Mouse (Mus musculus) heart, postnatal 0 days (tissue): Measurements from ENCODE around the gene Gng2. TPM values are rescaled to one million over a fixed set of nuclear protein-coding genes. Genes with fewer than 3 reads are reported as not detected.
A peak's percentile ranks its signal among the peaks of the same experiment; 100 is the strongest.
"Not testable (repeated sequence)": the region's sequence is repeated elsewhere in the genome, so short reads cannot be mapped to it uniquely, and the experiment has no call there.

ENCODE experiments used
- ATAC-seq: fragments of 200-750 bp; cut with Nextera tagmentation; 2 replicates; pipeline ENCODE4 v1.8.0; 2017; ENCODE audit warnings: low read depth, moderate number of reproducible peaks, moderate library complexity; ENCODE audit not compliant: insufficient read depth
- DNase-seq: peaks from one replicate; pipeline ENCODE4 v3.0.0-alpha.2; 2016; ENCODE audit warnings: low spot score
- H3K27ac ChIP-seq: fragments of 300-500 bp; sonication (generic); 2 replicates; pipeline ENCODE4 v1.5.1; 2014; ENCODE audit warnings: low read depth, mild to moderate bottlenecking
- H3K27me3 ChIP-seq: fragments of 300-500 bp; sonication (generic); 2 replicates; pipeline ENCODE4 v1.6.1; 2014; ENCODE audit warnings: low read length, mixed read lengths; ENCODE audit not compliant: control insufficient read depth, insufficient read depth
- H3K36me3 ChIP-seq: fragments of 300-500 bp; sonication (generic); replicated peaks from 2 replicates; pipeline ENCODE4 v1.6.1; 2014; ENCODE audit warnings: low read length, mixed read lengths; ENCODE audit not compliant: control insufficient read depth, insufficient read depth
- H3K4me1 ChIP-seq: fragments of 300-500 bp; sonication (generic); 2 replicates; pipeline ENCODE4 v1.6.1; 2014; ENCODE audit warnings: antibody characterized with exemption; ENCODE audit not compliant: control insufficient read depth, insufficient read depth
- H3K4me2 ChIP-seq: fragments of 300-500 bp; sonication (generic); 2 replicates; pipeline ENCODE4 v1.6.1; 2014; ENCODE audit warnings: low read depth, mild to moderate bottlenecking, low read length, moderate library complexity
- H3K4me3 ChIP-seq: fragments of 300-500 bp; sonication (generic); 2 replicates; pipeline ENCODE4 v1.5.1; 2014; ENCODE audit warnings: low read depth, low read length
- H3K9ac ChIP-seq: fragments of 300-500 bp; sonication (generic); replicated peaks from 2 replicates; pipeline ENCODE4 v1.6.1; 2014; ENCODE audit warnings: low read depth, low read length, mixed read lengths
- H3K9me3 ChIP-seq: fragments of 300-500 bp; sonication (generic); replicated peaks from 2 replicates; pipeline ENCODE4 v1.6.1; 2016; ENCODE audit warnings: low read length; ENCODE audit not compliant: control insufficient read depth
- CTCF ChIP-seq: IDR thresholded peaks from 2 replicates; pipeline ENCODE4 v1.5.1; 2016; ENCODE audit warnings: antibody characterized with exemption, control low read depth, low read depth
- EP300 ChIP-seq: IDR thresholded peaks from 2 replicates; pipeline ENCODE4 v1.6.1; 2016; ENCODE audit warnings: antibody characterized with exemption, low read depth
- WGBS: fragments of 180-500 bp; shearing (Covaris S2); extraction: QIAGEN DNeasy Blood & Tissue Kit; methylation state at CpG from one replicate; pipeline ENCODE4 v1.1.7; 2014; 5-methylcytosine and 5-hydroxymethylcytosine counted together
- polyA plus RNA-seq: library from polyadenylated mRNA; unstranded; fragments of >200 nt; fragmentation: Nextera tagmentation; extraction: Ambion mirVana; gene quantifications from 2 replicates; pipeline ENCODE4 v1.2.1, GENCODE M21; 2015
- total RNA-seq: library from RNA; depleted of rRNA; stranded (reverse); fragments of >200 nt; gene quantifications from 2 replicates; pipeline ENCODE4 v1.2.3, GENCODE M21; 2014; ENCODE audit warnings: low replicate concordance

The Gng2 gene
- total and polyA plus RNA-seq, 2 experiments from 2014 or later: 47.1 to 48.0 TPM

DNA sequence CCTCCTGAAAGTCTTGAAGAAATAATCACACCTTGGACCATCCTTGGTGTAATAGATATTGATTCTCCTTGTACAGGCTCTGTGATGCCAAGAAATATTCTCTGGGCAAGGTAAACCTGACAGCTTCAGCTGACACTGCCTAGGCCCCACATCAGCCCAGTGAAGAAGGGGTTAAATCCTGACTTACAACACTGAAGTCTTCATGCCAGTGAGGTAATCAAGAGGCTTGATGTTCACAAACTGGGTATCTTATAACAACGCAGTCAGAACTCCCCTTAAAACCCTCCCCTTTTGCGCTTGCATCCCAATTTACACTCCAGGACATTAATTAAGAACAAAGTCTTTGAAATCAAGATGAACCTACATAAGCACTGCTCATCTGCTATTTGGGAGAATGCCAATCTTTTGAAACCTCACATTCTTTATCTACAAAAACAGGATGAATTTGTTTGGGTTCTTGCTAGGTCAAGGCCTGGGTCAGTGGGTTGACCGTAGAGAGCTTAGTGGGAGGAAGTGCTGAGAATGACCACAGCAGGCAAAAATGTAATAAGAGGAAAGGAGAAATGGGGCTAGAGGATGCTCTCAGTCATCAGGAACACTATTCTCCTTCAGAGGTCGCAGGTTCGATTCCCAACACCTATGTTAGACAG is 110.0 kb downstream of the Gng2 start:
- no peak overlapping the region for H3K4me2 ChIP-seq
- ATAC-seq (no peak), DNase-seq (peak; percentile 14)
- no peaks in the 10 kb centered on the region for H3K9me3 ChIP-seq
- TF ChIP-seq EP300 (no peak), CTCF (no peak)
- H3K36me3 ChIP-seq: no peaks in the 10 kb centered on the region
- H3K4me3 ChIP-seq: no peak overlapping the region
- H3K27me3 ChIP-seq: no peaks in the 10 kb centered on the region
- 70% methylated on average over 5 of the region's 5 CpGs for WGBS
- H3K4me1 ChIP-seq: peaks cover 6% of the 10 kb centered on the region; the same call in 1 of the 2 replicates
- no peak overlapping the region for H3K9ac ChIP-seq
- no peak overlapping the region for H3K27ac ChIP-seq

DNA sequence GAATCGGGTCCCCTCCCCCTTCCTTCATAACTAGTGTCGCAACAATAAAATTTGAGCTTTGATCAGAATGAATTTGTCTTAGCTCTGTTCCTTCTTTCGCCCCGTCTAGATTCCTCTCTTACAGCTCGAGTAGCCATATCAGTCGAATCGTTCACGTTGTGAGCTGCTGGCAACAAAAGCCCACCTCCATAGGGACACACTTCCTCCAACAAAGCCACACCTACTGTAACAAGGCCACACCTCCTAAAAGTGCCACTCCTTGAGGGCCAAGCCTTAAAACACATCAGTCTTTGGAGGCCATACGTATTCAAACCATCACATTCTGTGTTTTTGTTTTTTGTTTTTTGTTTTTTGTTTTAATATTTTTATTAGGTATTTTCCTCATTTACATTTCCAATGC is 112.3 kb downstream of the Gng2 start:
- ATAC-seq, H3K4me2 ChIP-seq, H3K27me3 ChIP-seq, DNase-seq, H3K9me3 ChIP-seq, H3K4me3 ChIP-seq, H3K27ac ChIP-seq, H3K36me3 ChIP-seq, H3K9ac ChIP-seq, H3K4me1 ChIP-seq: not testable (repeated sequence)
- 79% methylated on average over 9 of the region's 9 CpGs for WGBS

DNA sequence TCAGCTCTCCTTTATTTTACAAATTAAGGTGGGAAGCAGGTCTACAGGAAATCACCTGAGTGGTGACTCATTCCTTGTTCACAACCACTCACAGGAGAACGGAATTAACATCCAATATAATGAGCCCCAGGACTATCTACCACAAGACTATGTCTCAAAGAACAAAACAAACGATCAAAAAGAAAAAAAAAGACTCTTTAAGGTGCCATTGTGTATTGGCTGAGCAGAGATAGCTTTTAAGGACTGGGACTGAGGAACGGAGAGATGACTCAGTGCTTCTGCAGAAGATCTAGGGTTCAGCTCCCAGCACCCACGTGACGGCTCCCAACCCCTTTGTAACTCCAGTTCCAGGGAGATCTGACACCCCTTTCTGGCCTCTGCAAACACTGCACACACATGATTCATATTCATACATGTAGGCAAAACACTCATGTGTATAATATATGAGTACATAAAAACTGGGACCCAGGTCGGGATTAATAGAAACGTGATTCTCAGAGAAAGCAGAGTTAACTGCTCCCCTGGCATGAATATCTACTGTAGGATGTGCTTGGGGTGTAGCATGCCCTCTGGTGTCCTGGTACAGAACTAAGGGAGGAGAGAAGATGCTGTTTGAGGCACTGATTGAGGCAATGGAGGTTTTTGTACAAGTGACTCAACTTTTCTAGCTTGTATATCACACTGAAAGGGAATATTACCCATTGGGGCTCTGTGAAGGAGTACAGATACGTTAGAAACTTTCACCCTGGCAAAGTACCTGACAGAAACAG is 115.9 kb downstream of the Gng2 start:
- TF ChIP-seq CTCF (peak; percentile 13; the same call in 1 of the 2 replicates), EP300 (no peak)
- Histone ChIP-seq H3K27me3 (no peaks in the 10 kb centered on the region), H3K27ac (no peak overlapping the region), H3K4me1 (no peaks in the 10 kb centered on the region), H3K4me3 (no peak overlapping the region), H3K36me3 (no peaks in the 10 kb centered on the region), H3K9ac (no peak overlapping the region), H3K4me2 (no peak overlapping the region), H3K9me3 (0 out of 2 replicates have a peak, but pooled peaks cover 5% of the 10 kb centered on the region)
- ATAC-seq (no peak), DNase-seq (no peak)
- 81% methylated on average over 8 of the region's 8 CpGs for WGBS

DNA sequence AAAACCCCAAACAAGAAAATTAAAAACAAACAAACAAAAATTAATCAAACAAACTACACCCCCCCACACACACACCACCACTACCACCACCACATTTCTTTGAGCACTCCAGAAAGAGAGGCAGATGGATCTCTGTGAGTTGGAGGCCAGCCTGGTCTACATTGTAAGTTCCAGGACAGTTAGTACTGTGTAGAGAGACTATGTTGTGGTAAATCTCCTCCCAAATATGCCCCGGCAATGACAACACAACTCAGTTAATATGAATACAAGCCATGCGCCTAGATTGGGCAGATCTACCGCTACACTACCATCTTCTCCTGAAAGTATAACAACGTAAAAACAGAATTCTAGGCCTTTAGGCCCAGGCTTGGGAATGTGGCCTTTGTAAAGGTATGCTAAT is 117.1 kb downstream of the Gng2 start:
- H3K9ac ChIP-seq: no peak overlapping the region
- ATAC-seq (no peak), DNase-seq (no peak)
- H3K4me3 ChIP-seq: no peak overlapping the region
- H3K4me2 ChIP-seq: no peak overlapping the region
- no peaks in the 10 kb centered on the region for H3K27me3 ChIP-seq
- H3K9me3 ChIP-seq: 0 out of 2 replicates have a peak, but pooled peaks cover 5% of the 10 kb centered on the region
- H3K4me1 ChIP-seq: no peaks in the 10 kb centered on the region
- TF ChIP-seq EP300 (no peak), CTCF (no peak)
- no peak overlapping the region for H3K27ac ChIP-seq
- H3K36me3 ChIP-seq: no peaks in the 10 kb centered on the region
- 95% methylated on average over 4 of the region's 4 CpGs for WGBS

DNA sequence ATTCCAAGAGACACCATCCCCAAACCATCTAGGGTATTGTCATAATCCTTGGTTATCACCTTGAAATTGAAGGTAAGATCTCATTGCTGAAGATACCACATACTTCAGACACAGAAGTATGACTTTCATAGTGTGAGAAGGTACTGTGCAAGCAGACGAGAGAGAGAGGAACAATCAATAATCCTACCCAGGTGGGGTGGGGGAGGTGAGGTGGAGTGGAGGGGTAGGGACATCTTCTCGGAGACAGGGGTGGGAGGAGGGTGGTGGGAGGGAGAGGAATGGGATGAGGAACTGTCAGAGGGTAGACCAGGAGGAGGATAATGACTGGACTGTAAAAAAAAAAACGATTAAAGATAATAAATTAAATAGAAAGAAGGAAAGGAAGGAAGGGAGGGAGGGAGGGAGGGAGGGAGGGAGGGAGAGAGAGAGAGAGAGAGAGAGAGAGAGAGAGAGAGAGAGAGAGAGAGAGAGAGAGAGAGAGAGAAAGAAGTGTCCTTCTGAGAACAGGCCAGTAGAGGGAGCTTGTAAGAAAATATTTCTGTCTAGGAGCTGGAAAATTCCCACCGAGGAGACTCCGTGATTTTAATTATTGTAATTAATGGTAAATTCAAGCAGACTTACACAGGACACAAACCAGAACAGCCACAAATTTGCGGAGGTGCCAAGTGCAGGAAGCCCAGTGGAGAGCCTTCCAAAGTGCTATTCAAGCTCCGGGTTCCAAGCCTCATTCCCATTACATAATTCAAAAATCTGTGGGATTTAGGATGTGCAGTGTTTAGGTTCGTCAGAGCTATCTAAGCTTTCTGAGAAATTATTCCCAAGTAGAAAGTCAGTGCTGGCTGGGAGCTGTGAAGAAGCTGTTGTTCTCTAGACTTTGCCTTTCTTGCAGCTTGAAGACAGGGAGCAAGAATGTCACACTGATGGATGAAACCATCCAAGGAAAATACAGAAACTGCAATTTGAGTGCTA is 118.3 kb downstream of the Gng2 start:
- Histone ChIP-seq H3K4me3 (no peak overlapping the region), H3K9ac (no peak overlapping the region), H3K4me1 (no peaks in the 10 kb centered on the region), H3K9me3 (0 out of 2 replicates have a peak, but pooled peaks cover 5% of the 10 kb centered on the region), H3K36me3 (no peaks in the 10 kb centered on the region), H3K27me3 (no peaks in the 10 kb centered on the region), H3K27ac (no peak overlapping the region), H3K4me2 (no peak overlapping the region)
- ATAC-seq (no peak), DNase-seq (peak; percentile 49)
- WGBS: 36% methylated on average over 8 of the region's 8 CpGs
- TF ChIP-seq EP300 (no peak), CTCF (peak; percentile 46)
